Mouse (Mus musculus) brain, embryonic 14.5 days (tissue): Measurements from ENCODE around the gene Crabp2. TPM values are rescaled to one million over a fixed set of nuclear protein-coding genes. Genes with fewer than 3 reads are reported as not detected.
A peak's percentile ranks its signal among the peaks of the same experiment; 100 is the strongest.
"Not testable (repeated sequence)": the region's sequence is repeated elsewhere in the genome, so short reads cannot be mapped to it uniquely, and the experiment has no call there.

Experiments
- DNase-seq: peaks from one replicate; pipeline ENCODE4 v3.0.0-alpha.2; 2011; ENCODE audit warnings: low read depth
- CTCF ChIP-seq: fragments of 200-500 bp; IDR thresholded peaks from 2 replicates; pipeline ENCODE4 v1.5.1; 2012; ENCODE audit warnings: inconsistent platforms, mild to moderate bottlenecking, moderate library complexity, borderline replicate concordance; ENCODE audit not compliant: insufficient read depth, insufficient read length; ENCODE audit errors: extremely low read depth
- POLR2A ChIP-seq: fragments of 200-500 bp; IDR thresholded peaks from 2 replicates; pipeline ENCODE4 v1.6.1; 2012; ENCODE audit warnings: mild to moderate bottlenecking, inconsistent platforms, borderline replicate concordance; ENCODE audit not compliant: poor library complexity, insufficient read depth, insufficient read length, severe bottlenecking; ENCODE audit errors: extremely low read depth
- polyA plus RNA-seq: library from polyadenylated mRNA; depleted of rRNA; stranded (reverse); fragments of >200 nt; gene quantifications from 2 replicates; pipeline ENCODE4 v1.2.3, GENCODE M21; 2012; rRNA removed

The Crabp2 gene
- polyA plus RNA-seq = 20.0 and 33.4 TPM in 2 replicates

- peak; percentile 45 for DNase-seq
- no peak for TF ChIP-seq CTCF
- TF ChIP-seq POLR2A = no peak
Measured at GRCm38 (mm10) chr3:87948378-87949265, at the start of gene Crabp2. Crabp2 (plus strand) TSS chr3:87948666.

GRCm38 (mm10) chr3:87899266-87899665 is 49.2 kb upstream of the Crabp2 start:
- DNase-seq = no peak
- TF ChIP-seq POLR2A (no peak), CTCF (no peak)

- no peak for TF ChIP-seq POLR2A
- no peak for TF ChIP-seq CTCF
- DNase-seq = no peak
Measured at GRCm38 (mm10) chr3:87899776-87900175, 48.7 kb upstream of the Crabp2 start.

GRCm38 (mm10) chr3:87901036-87901624 is 47.3 kb upstream of the Crabp2 start:
- DNase-seq = no peak
- TF ChIP-seq POLR2A = no peak
- no peak for TF ChIP-seq CTCF

- DNase-seq = not testable (repeated sequence)
Measured at GRCm38 (mm10) chr3:87901959-87902358, 46.5 kb upstream of the Crabp2 start.

- no peak for TF ChIP-seq CTCF
- DNase-seq = no peak
Measured at GRCm38 (mm10) chr3:87903821-87904220, 44.6 kb upstream of the Crabp2 start.

- peak; percentile 99 for DNase-seq
Measured at GRCm38 (mm10) chr3:87905880-87906485, 42.5 kb upstream of the Crabp2 start, which contains the start of gene Hdgf. Hdgf (plus strand) TSS chr3:87906321.

GRCm38 (mm10) chr3:87906601-87906980 is 41.9 kb upstream of the Crabp2 start:
- TF ChIP-seq CTCF (no peak), POLR2A (peak; percentile 21; the same call in 1 of the 2 replicates)
- no peak for DNase-seq

More at GRCm38 (mm10) chr3:87905880-87906485, 42.5 kb upstream of the Crabp2 start, which contains the start of gene Hdgf:
- TF ChIP-seq CTCF (no peak), POLR2A (no peak; the same call in 1 of the 2 replicates)

- TF ChIP-seq POLR2A (no peak), CTCF (no peak)
- peak; percentile 57 for DNase-seq
Measured at GRCm38 (mm10) chr3:87906981-87907857, 41.2 kb upstream of the Crabp2 start.

GRCm38 (mm10) chr3:87907906-87908305 is 40.6 kb upstream of the Crabp2 start:
- no peak for DNase-seq
- TF ChIP-seq CTCF = no peak
- TF ChIP-seq POLR2A = no peak

GRCm38 (mm10) chr3:87909381-87909780 is 39.1 kb upstream of the Crabp2 start:
- TF ChIP-seq CTCF = no peak
- no peak for TF ChIP-seq POLR2A
- DNase-seq = no peak
